Mouse (Mus musculus): Measurements from ENCODE around the gene Dzip1l. TPM values are rescaled to one million over a fixed set of nuclear protein-coding genes. Genes with fewer than 3 reads are reported as not detected.

Gene Dzip1l
- polyA plus RNA-seq (2017; shearing (Covaris generic)): not detected

GRCm38 (mm10) chr9:99629281-99630011 is at the start of gene Dzip1l:
Gene Dzip1l (plus strand): TSS chr9:99629496.

GRCm38 (mm10) chr9:99612202-99612601 is 17.1 kb upstream of the Dzip1l start, which contains the start of gene A4gnt:
Gene A4gnt (plus strand): TSS chr9:99612502.

GRCm38 (mm10) chr9:99717134-99717533 is 87.8 kb downstream of the Dzip1l start, which contains the start of gene Cldn18:
Gene Cldn18 (minus strand): TSS chr9:99717267.

Other genes with a start within 250 kb of the Dzip1l start
- not detected for gene Mras, start 192.1 kb upstream of the Dzip1l start, polyA plus RNA-seq (2017; shearing (Covaris generic))
- not detected for gene Nme9, start 178.0 kb upstream of the Dzip1l start, polyA plus RNA-seq (2017; shearing (Covaris generic))
- 31.2 TPM for gene Armc8, start 60.6 kb upstream of the Dzip1l start, polyA plus RNA-seq (2017; shearing (Covaris generic))
- gene Dbr1, start 53.7 kb upstream of the Dzip1l start, polyA plus RNA-seq (2017; shearing (Covaris generic)): 40.0 TPM
- gene A4gnt, start 17.0 kb upstream of the Dzip1l start, polyA plus RNA-seq (2017; shearing (Covaris generic)): not detected
- gene Cldn18, start 87.8 kb downstream of the Dzip1l start, polyA plus RNA-seq (2017; shearing (Covaris generic)): 0.26 TPM
- not detected for gene Sox14, start 246.7 kb downstream of the Dzip1l start, polyA plus RNA-seq (2017; shearing (Covaris generic))